Mouse (Mus musculus) myocyte (in vitro differentiated cells): ENCODE measurements around the gene Efnb2. TPM values are rescaled to one million over a fixed set of nuclear protein-coding genes. Genes with fewer than 3 reads are reported as not detected.

Source experiments
- H3K27me3 ChIP-seq: one replicate; pipeline ENCODE4 v1.6.1; 2011; ENCODE audit not compliant: control insufficient read depth, insufficient read depth, insufficient read length
- H3K36me3 ChIP-seq: one replicate; pipeline ENCODE4 v1.6.1; 2011; ENCODE audit not compliant: control insufficient read depth, insufficient read depth
- H3K4me2 ChIP-seq: one replicate; pipeline ENCODE4 v1.6.1; 2011; ENCODE audit warnings: low read depth, control low read depth
- H3K4me3 ChIP-seq: one replicate; pipeline ENCODE4 v1.5.1; 2011; ENCODE audit warnings: mild to moderate bottlenecking, control low read depth, moderate library complexity
- H3K79me2 ChIP-seq: one replicate; pipeline ENCODE4 v1.6.1; 2011; ENCODE audit not compliant: control insufficient read depth, insufficient read depth
- H3ac ChIP-seq: one replicate; pipeline ENCODE4 v1.6.1; 2011; ENCODE audit not compliant: control insufficient read depth, insufficient read length
- CEBPB ChIP-seq: IDR thresholded peaks from 2 replicates; pipeline ENCODE4 v1.6.1; 2011; ENCODE audit warnings: mild to moderate bottlenecking, moderate library complexity; ENCODE audit not compliant: poor library complexity, insufficient read depth, severe bottlenecking
- E2F4 ChIP-seq: IDR thresholded peaks from one replicate; pipeline ENCODE4 v1.6.1; 2011; ENCODE audit warnings: mild to moderate bottlenecking, control low read depth, moderate library complexity; ENCODE audit not compliant: insufficient read depth
- MAX ChIP-seq: IDR thresholded peaks from one replicate; pipeline ENCODE4 v1.6.1; 2011; ENCODE audit warnings: low read depth, mild to moderate bottlenecking, control low read depth
- MYOD1 ChIP-seq, 3 experiments: IDR thresholded peaks; one replicate each; pipeline ENCODE4 v1.6.1; 2011; ENCODE audit warnings: control low read depth in 2 of 3, low read depth in 2 of 3, mild to moderate bottlenecking in 2 of 3, moderate library complexity in 1 of 3; ENCODE audit not compliant: insufficient read length in 2 of 3, control insufficient read depth in 1 of 3
- MYOG ChIP-seq, 3 experiments: IDR thresholded peaks; one replicate each; pipeline ENCODE4 v1.6.1; 2011; ENCODE audit warnings: control low read depth in 2 of 3, low read depth in 2 of 3, mild to moderate bottlenecking in 2 of 3; ENCODE audit not compliant: insufficient read length in 2 of 3, control insufficient read depth in 1 of 3, insufficient read depth in 1 of 3
- POLR2A ChIP-seq: IDR thresholded peaks from one replicate; pipeline ENCODE4 v1.6.1; 2011; ENCODE audit warnings: low read depth, mild to moderate bottlenecking, control low read depth, moderate library complexity; ENCODE audit not compliant: insufficient read length
- POLR2AphosphoS2 ChIP-seq: IDR thresholded peaks from one replicate; pipeline ENCODE4 v1.6.1; 2011; ENCODE audit warnings: low read depth, control low read depth; ENCODE audit not compliant: insufficient read length
- REST ChIP-seq: IDR thresholded peaks from one replicate; pipeline ENCODE4 v1.6.1; 2011; ENCODE audit warnings: mild to moderate bottlenecking, control low read depth, moderate library complexity; ENCODE audit not compliant: insufficient read depth, insufficient read length
- SRF ChIP-seq: IDR thresholded peaks from one replicate; pipeline ENCODE4 v1.6.1; 2011; ENCODE audit warnings: low read depth; ENCODE audit not compliant: control insufficient read depth, insufficient read length
- TCF12 ChIP-seq: IDR thresholded peaks from one replicate; pipeline ENCODE4 v1.6.1; 2011; ENCODE audit warnings: mild to moderate bottlenecking, control low read depth; ENCODE audit not compliant: poor library complexity, insufficient read depth, severe bottlenecking
- TCF3 ChIP-seq: IDR thresholded peaks from one replicate; pipeline ENCODE4 v1.6.1; 2011; ENCODE audit warnings: low read depth, control low read depth; ENCODE audit not compliant: insufficient read length
- USF1 ChIP-seq: IDR thresholded peaks from one replicate; pipeline ENCODE4 v1.6.1; 2011; ENCODE audit warnings: low read depth, mild to moderate bottlenecking, control low read depth, moderate library complexity
- polyA plus RNA-seq: library from polyadenylated mRNA; unstranded; fragments of >200 nt; fragmentation: generic; extraction: Trizol; gene quantifications from one replicate; pipeline ENCODE4 v1.2.1, GENCODE M21; 2012; ENCODE audit warnings: missing spikeins

Efnb2 gene
- polyA plus RNA-seq, 1 experiment = 10.3 TPM

- no peak overlapping the region for H3ac ChIP-seq
- TF ChIP-seq TCF3 = no peak
- TF ChIP-seq POLR2AphosphoS2 = no peak
- TF ChIP-seq REST = no peak
- no peak for TF ChIP-seq MYOG (IDR thresholded peaks at IDR 0.05; ENCODE audit: control insufficient read depth in 1 of 3, insufficient read depth in 1 of 3, insufficient read length in 2 of 3, low read depth in 2 of 3)
- TF ChIP-seq MAX = no peak
- TF ChIP-seq POLR2A = no peak
- TF ChIP-seq USF1 = no peak
- no peak for TF ChIP-seq E2F4
- TF ChIP-seq SRF = no peak
- TF ChIP-seq TCF12 = no peak
- no peak for TF ChIP-seq CEBPB
- TF ChIP-seq MYOD1 (IDR thresholded peaks at IDR 0.05; ENCODE audit: control insufficient read depth in 1 of 3, insufficient read length in 2 of 3, low read depth in 2 of 3) = no peak
- peaks cover 23% of the 10 kb centered on the region for H3K79me2 ChIP-seq
- H3K4me2 ChIP-seq = no peak overlapping the region
- H3K4me3 ChIP-seq = no peak overlapping the region
- peaks cover 14% of the 10 kb centered on the region for H3K36me3 ChIP-seq
- no peaks in the 10 kb centered on the region for H3K27me3 ChIP-seq
Measured at GRCm38 (mm10) chr8:8622476-8622875, 38.6 kb downstream of the Efnb2 start.

GRCm38 (mm10) chr8:8622031-8622430, 39.0 kb downstream of the Efnb2 start:
- Histone ChIP-seq H3ac (no peak overlapping the region), H3K36me3 (peaks cover 14% of the 10 kb centered on the region), H3K79me2 (peaks cover 18% of the 10 kb centered on the region), H3K4me3 (no peak overlapping the region), H3K27me3 (no peaks in the 10 kb centered on the region), H3K4me2 (no peak overlapping the region)
- no peak for TF ChIP-seq TCF12

- peaks cover 15% of the 10 kb centered on the region for H3K79me2 ChIP-seq
- no peak overlapping the region for H3ac ChIP-seq
- H3K36me3 ChIP-seq = peaks cover 14% of the 10 kb centered on the region
- no peak for TF ChIP-seq TCF12
- TF ChIP-seq E2F4 = no peak
- no peak for TF ChIP-seq MYOG (IDR thresholded peaks at IDR 0.05; ENCODE audit: control insufficient read depth in 1 of 3, insufficient read depth in 1 of 3, insufficient read length in 2 of 3, low read depth in 2 of 3)
- no peak for TF ChIP-seq USF1
- no peak for TF ChIP-seq POLR2AphosphoS2
- TF ChIP-seq SRF = no peak
- TF ChIP-seq TCF3 = no peak
- TF ChIP-seq POLR2A = no peak
- TF ChIP-seq CEBPB = no peak
- no peak for TF ChIP-seq MYOD1 (IDR thresholded peaks at IDR 0.05; ENCODE audit: control insufficient read depth in 1 of 3, insufficient read length in 2 of 3, low read depth in 2 of 3)
- TF ChIP-seq REST = no peak
- no peak for TF ChIP-seq MAX
- H3K4me2 ChIP-seq = no peak overlapping the region
- H3K4me3 ChIP-seq = no peak overlapping the region
- no peaks in the 10 kb centered on the region for H3K27me3 ChIP-seq
Measured at GRCm38 (mm10) chr8:8621236-8621917, 39.7 kb downstream of the Efnb2 start.

- H3K4me3 ChIP-seq = no peak overlapping the region
- H3K79me2 ChIP-seq = peaks cover 9% of the 10 kb centered on the region
- H3K4me2 ChIP-seq = no peak overlapping the region
- no peak for TF ChIP-seq POLR2A
- no peak for TF ChIP-seq POLR2AphosphoS2
- no peak for TF ChIP-seq CEBPB
- TF ChIP-seq MYOD1 (IDR thresholded peaks at IDR 0.05; ENCODE audit: control insufficient read depth in 1 of 3, insufficient read length in 2 of 3, low read depth in 2 of 3) = no peak
- TF ChIP-seq TCF12 = no peak
- TF ChIP-seq MAX = no peak
- no peak for TF ChIP-seq SRF
- no peak for TF ChIP-seq REST
- no peak for TF ChIP-seq TCF3
- TF ChIP-seq MYOG (IDR thresholded peaks at IDR 0.05; ENCODE audit: control insufficient read depth in 1 of 3, insufficient read depth in 1 of 3, insufficient read length in 2 of 3, low read depth in 2 of 3) = no peak
- TF ChIP-seq E2F4 = no peak
- TF ChIP-seq USF1 = no peak
- H3ac ChIP-seq = no peak overlapping the region
- no peaks in the 10 kb centered on the region for H3K27me3 ChIP-seq
- peaks cover 14% of the 10 kb centered on the region for H3K36me3 ChIP-seq
Measured at GRCm38 (mm10) chr8:8620536-8620935, 40.5 kb downstream of the Efnb2 start.
